Mouse (Mus musculus): ENCODE data around the gene Kif21a. TPM values are rescaled to one million over a fixed set of nuclear protein-coding genes. Genes with fewer than 3 reads are reported as not detected.

Kif21a gene
- polyA plus RNA-seq, 1 experiment: 82.4 TPM

GRCm38 (mm10) chr15:91000280-91001036 is 49.3 kb downstream of the Kif21a start:
- Histone ChIP-seq H3K4me3 (replicated peaks; ENCODE audit: insufficient read depth, low read depth, low read length) (no peak overlapping the region), H3K4me1 (ENCODE audit: control insufficient read depth, insufficient read depth, low read length) (peaks cover 5% of the 10 kb centered on the region), H3K27ac (ENCODE audit: insufficient read depth, low read length) (no peak overlapping the region), H3K27me3 (ENCODE audit: control insufficient read depth, insufficient read depth, low read length) (no peaks in the 10 kb centered on the region)
- no peak for TF ChIP-seq CTCF (IDR thresholded peaks at IDR 0.05; ENCODE audit: borderline replicate concordance, insufficient read depth, low read depth, low read length)
- TF ChIP-seq POLR2A (IDR thresholded peaks at IDR 0.05; ENCODE audit: borderline replicate concordance, insufficient read depth, low read length): no peak
- WGBS: 57% methylated on average over 21 of the region's 21 CpGs
- no peak for DNase-seq

- no peak overlapping the region for H3K27ac ChIP-seq (ENCODE audit: insufficient read depth, low read length)
- H3K27me3 ChIP-seq (ENCODE audit: control insufficient read depth, insufficient read depth, low read length): no peaks in the 10 kb centered on the region
- no peak overlapping the region for H3K4me3 ChIP-seq (replicated peaks; ENCODE audit: insufficient read depth, low read depth, low read length)
- WGBS: 58% methylated on average over 2 of the region's 2 CpGs
- no peaks in the 10 kb centered on the region for H3K4me1 ChIP-seq (ENCODE audit: control insufficient read depth, insufficient read depth, low read length)
- DNase-seq: no peak
- TF ChIP-seq POLR2A (IDR thresholded peaks at IDR 0.05; ENCODE audit: borderline replicate concordance, insufficient read depth, low read length): no peak
- TF ChIP-seq CTCF (IDR thresholded peaks at IDR 0.05; ENCODE audit: borderline replicate concordance, insufficient read depth, low read depth, low read length): no peak
These were observed 56.9 kb downstream of the Kif21a start for GRCm38 (mm10) chr15:90992871-90993270.

GRCm38 (mm10) chr15:90992388-90992787 is 57.4 kb downstream of the Kif21a start:
- DNase-seq: no peak
- no peak for TF ChIP-seq POLR2A (IDR thresholded peaks at IDR 0.05; ENCODE audit: borderline replicate concordance, insufficient read depth, low read length)
- no peak for TF ChIP-seq CTCF (IDR thresholded peaks at IDR 0.05; ENCODE audit: borderline replicate concordance, insufficient read depth, low read depth, low read length)
- WGBS: 86% methylated on average over 14 of the region's 14 CpGs
- no peak overlapping the region for H3K27ac ChIP-seq (ENCODE audit: insufficient read depth, low read length)
- H3K4me3 ChIP-seq (replicated peaks; ENCODE audit: insufficient read depth, low read depth, low read length): no peak overlapping the region
- H3K27me3 ChIP-seq (ENCODE audit: control insufficient read depth, insufficient read depth, low read length): no peaks in the 10 kb centered on the region
- no peaks in the 10 kb centered on the region for H3K4me1 ChIP-seq (ENCODE audit: control insufficient read depth, insufficient read depth, low read length)

GRCm38 (mm10) chr15:90991843-90992242 is 57.9 kb downstream of the Kif21a start:
- WGBS: 87% methylated on average over 4 of the region's 4 CpGs
- TF ChIP-seq CTCF (IDR thresholded peaks at IDR 0.05; ENCODE audit: borderline replicate concordance, insufficient read depth, low read depth, low read length) (no peak), POLR2A (IDR thresholded peaks at IDR 0.05; ENCODE audit: borderline replicate concordance, insufficient read depth, low read length) (no peak)
- H3K27ac ChIP-seq (ENCODE audit: insufficient read depth, low read length): no peak overlapping the region
- no peaks in the 10 kb centered on the region for H3K4me1 ChIP-seq (ENCODE audit: control insufficient read depth, insufficient read depth, low read length)
- no peaks in the 10 kb centered on the region for H3K27me3 ChIP-seq (ENCODE audit: control insufficient read depth, insufficient read depth, low read length)
- no peak overlapping the region for H3K4me3 ChIP-seq (replicated peaks; ENCODE audit: insufficient read depth, low read depth, low read length)
- DNase-seq: no peak

- DNase-seq: no peak
- H3K4me3 ChIP-seq (replicated peaks; ENCODE audit: insufficient read depth, low read depth, low read length): no peak overlapping the region
- WGBS: 90% methylated on average over 12 of the region's 12 CpGs
- no peak overlapping the region for H3K27ac ChIP-seq (ENCODE audit: insufficient read depth, low read length)
- H3K4me1 ChIP-seq (ENCODE audit: control insufficient read depth, insufficient read depth, low read length): no peaks in the 10 kb centered on the region
- TF ChIP-seq CTCF (IDR thresholded peaks at IDR 0.05; ENCODE audit: borderline replicate concordance, insufficient read depth, low read depth, low read length): no peak
- no peak for TF ChIP-seq POLR2A (IDR thresholded peaks at IDR 0.05; ENCODE audit: borderline replicate concordance, insufficient read depth, low read length)
- no peaks in the 10 kb centered on the region for H3K27me3 ChIP-seq (ENCODE audit: control insufficient read depth, insufficient read depth, low read length)
These were observed 62.0 kb downstream of the Kif21a start for GRCm38 (mm10) chr15:90987714-90988250.

GRCm38 (mm10) chr15:90975914-90976313 is 73.8 kb downstream of the Kif21a start:
- 76% methylated on average over 5 of the region's 5 CpGs for WGBS
- no peak for DNase-seq
- TF ChIP-seq CTCF (IDR thresholded peaks at IDR 0.05; ENCODE audit: borderline replicate concordance, insufficient read depth, low read depth, low read length) (no peak), POLR2A (IDR thresholded peaks at IDR 0.05; ENCODE audit: borderline replicate concordance, insufficient read depth, low read length) (no peak)
- H3K27ac ChIP-seq (ENCODE audit: insufficient read depth, low read length): no peak overlapping the region
- no peak overlapping the region for H3K4me3 ChIP-seq (replicated peaks; ENCODE audit: insufficient read depth, low read depth, low read length)
- no peaks in the 10 kb centered on the region for H3K27me3 ChIP-seq (ENCODE audit: control insufficient read depth, insufficient read depth, low read length)
- H3K4me1 ChIP-seq (ENCODE audit: control insufficient read depth, insufficient read depth, low read length): peaks cover 3% of the 10 kb centered on the region; the same call in 1 of the 2 replicates

GRCm38 (mm10) chr15:90971914-90972767 is 77.6 kb downstream of the Kif21a start:
- H3K4me1 ChIP-seq (ENCODE audit: control insufficient read depth, insufficient read depth, low read length): peaks cover 3% of the 10 kb centered on the region; the same call in 1 of the 2 replicates
- no peak overlapping the region for H3K27ac ChIP-seq (ENCODE audit: insufficient read depth, low read length)
- 32% methylated on average over 13 of the region's 13 CpGs for WGBS
- no peak overlapping the region for H3K4me3 ChIP-seq (replicated peaks; ENCODE audit: insufficient read depth, low read depth, low read length)
- H3K27me3 ChIP-seq (ENCODE audit: control insufficient read depth, insufficient read depth, low read length): no peaks in the 10 kb centered on the region
- no peak for TF ChIP-seq CTCF (IDR thresholded peaks at IDR 0.05; ENCODE audit: borderline replicate concordance, insufficient read depth, low read depth, low read length)
- no peak for TF ChIP-seq POLR2A (IDR thresholded peaks at IDR 0.05; ENCODE audit: borderline replicate concordance, insufficient read depth, low read length)
- no peak for DNase-seq
